Mouse (Mus musculus): ENCODE data around the gene Gmfg. TPM values are rescaled to one million over a fixed set of nuclear protein-coding genes. Genes with fewer than 3 reads are reported as not detected.

Gene Gmfg
- 6.5 and 7.4 TPM in 2 replicates for polyA plus RNA-seq (2014; fragmentation: Nextera tagmentation; extraction: Ambion mirVana)

- no peak within 1 kb of the TSS; the same call in 1 of the 2 replicates for H3K27ac ChIP-seq (ENCODE audit: low read depth, low read length)
- WGBS = 3% methylated on average over 16 of the region's 16 CpGs
- peak within 1 kb of the TSS; percentile 65 for H3K4me3 ChIP-seq (ENCODE audit: low read depth, low read length)
- H3K4me1 ChIP-seq (ENCODE audit: control insufficient read depth, insufficient read depth, low read length) = peaks cover 13% of the 10 kb centered on the region
- no peaks in the 10 kb centered on the region for H3K36me3 ChIP-seq (ENCODE audit: control insufficient read depth, insufficient read depth, low read length)
- ATAC-seq (ENCODE audit: insufficient read depth, low FRiP score, low TSS enrichment) (peak; percentile 61), DNase-seq (ENCODE audit: low spot score) (peak; percentile 83)
- no peaks in the 10 kb centered on the region for H3K27me3 ChIP-seq (ENCODE audit: control insufficient read depth, insufficient read depth, low read length)
- H3K4me2 ChIP-seq (ENCODE audit: low read depth) = peak within 1 kb of the TSS; percentile 48
- peak within 1 kb of the TSS; percentile 43 for H3K9ac ChIP-seq (ENCODE audit: low read length)
- no peaks in the 10 kb centered on the region for H3K9me3 ChIP-seq (ENCODE audit: control insufficient read depth, low read length)
These were observed at the start of gene Gmfg for GRCm38 (mm10) chr7:28436932-28437570. Gmfg (plus strand) TSS chr7:28437447.

DNA sequence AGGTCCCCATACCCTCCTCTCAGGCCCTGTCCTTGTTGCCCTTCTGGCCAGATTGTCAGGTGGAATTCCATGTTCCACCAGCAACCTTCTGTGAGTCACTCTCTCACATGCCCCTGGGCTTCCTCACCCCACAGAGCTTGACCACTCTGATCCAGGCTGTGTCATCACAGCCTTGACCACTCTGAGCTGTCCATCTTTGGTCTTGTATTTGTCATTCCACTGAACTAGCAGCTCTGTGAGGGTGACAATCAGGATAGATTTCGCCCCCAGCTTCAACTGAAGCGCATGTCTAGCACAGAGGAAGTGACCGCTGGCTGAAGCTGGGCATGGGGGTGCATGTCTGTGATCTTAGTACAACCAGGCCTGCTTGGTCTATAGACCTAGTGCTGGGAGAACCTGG lies 46.9 kb upstream of the Gmfg start:
- H3K27me3 ChIP-seq (ENCODE audit: control insufficient read depth, insufficient read depth, low read length) = no peaks in the 10 kb centered on the region
- WGBS = 96% methylated on average over 3 of the region's 3 CpGs
- ATAC-seq (ENCODE audit: insufficient read depth, low FRiP score, low TSS enrichment) (no peak), DNase-seq (ENCODE audit: low spot score) (no peak)
- no peak overlapping the region for H3K9ac ChIP-seq (ENCODE audit: low read length)
- H3K4me1 ChIP-seq (ENCODE audit: control insufficient read depth, insufficient read depth, low read length) = peaks cover 8% of the 10 kb centered on the region
- H3K4me3 ChIP-seq (ENCODE audit: low read depth, low read length) = no peak overlapping the region
- H3K4me2 ChIP-seq (ENCODE audit: low read depth) = no peak overlapping the region
- H3K36me3 ChIP-seq (ENCODE audit: control insufficient read depth, insufficient read depth, low read length) = peaks cover 16% of the 10 kb centered on the region
- no peaks in the 10 kb centered on the region for H3K9me3 ChIP-seq (ENCODE audit: control insufficient read depth, low read length)
- no peak overlapping the region for H3K27ac ChIP-seq (ENCODE audit: low read depth, low read length)

DNA sequence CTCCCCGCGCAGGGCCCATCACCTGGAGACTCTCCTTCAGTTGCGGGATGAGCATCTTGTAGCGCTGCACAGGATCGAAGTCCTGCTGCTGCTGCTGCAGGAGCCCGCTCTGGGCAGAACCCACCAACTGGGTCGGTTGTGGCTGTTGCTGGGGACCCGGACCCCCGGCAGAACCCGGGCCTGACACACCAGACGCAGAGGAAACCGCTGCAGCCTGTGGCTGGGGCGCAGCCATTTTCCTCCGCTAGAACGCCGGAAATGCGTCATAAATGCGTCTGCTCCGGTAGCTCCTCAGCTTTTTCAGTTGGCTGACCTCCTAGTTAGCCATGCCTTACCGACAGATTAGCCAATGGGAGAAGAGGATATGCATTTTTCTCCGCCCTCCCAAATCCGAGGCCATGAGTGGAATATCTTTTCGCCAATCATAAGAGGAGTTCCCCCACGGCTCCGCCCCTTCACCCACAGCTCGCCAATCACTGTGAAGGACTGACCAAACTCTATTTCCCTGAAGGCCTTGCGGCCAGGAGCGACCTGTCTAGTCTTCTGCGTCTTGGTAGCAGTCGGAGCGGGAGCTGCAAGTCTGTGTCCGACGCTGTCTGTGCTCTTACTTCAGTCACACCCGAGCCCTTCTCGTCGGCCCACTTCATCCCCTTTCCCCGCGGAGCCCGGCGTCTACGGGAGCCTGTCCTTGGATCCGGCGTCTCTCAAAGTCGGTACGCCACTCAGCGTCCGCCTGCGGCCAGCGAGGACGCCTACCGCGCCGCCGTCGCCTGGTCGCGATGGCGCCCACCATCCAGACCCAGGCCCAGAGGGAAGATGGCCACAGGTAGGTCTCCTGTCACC lies 44.6 kb upstream of the Gmfg start, which contains the start of the genes Med29 and Paf1:
Gene Med29, minus strand, starts transcription at position 280 of the 843 bp plus-strand sequence.
Gene Paf1, plus strand, starts transcription at position 523 of the 843 bp plus-strand sequence.
- peak; percentile 96 for DNase-seq (ENCODE audit: low spot score)
- H3K27ac ChIP-seq (ENCODE audit: low read depth, low read length) = no peak within 1 kb of the TSS
- ATAC-seq (ENCODE audit: insufficient read depth, low FRiP score, low TSS enrichment) = peak; percentile 98

DNA sequence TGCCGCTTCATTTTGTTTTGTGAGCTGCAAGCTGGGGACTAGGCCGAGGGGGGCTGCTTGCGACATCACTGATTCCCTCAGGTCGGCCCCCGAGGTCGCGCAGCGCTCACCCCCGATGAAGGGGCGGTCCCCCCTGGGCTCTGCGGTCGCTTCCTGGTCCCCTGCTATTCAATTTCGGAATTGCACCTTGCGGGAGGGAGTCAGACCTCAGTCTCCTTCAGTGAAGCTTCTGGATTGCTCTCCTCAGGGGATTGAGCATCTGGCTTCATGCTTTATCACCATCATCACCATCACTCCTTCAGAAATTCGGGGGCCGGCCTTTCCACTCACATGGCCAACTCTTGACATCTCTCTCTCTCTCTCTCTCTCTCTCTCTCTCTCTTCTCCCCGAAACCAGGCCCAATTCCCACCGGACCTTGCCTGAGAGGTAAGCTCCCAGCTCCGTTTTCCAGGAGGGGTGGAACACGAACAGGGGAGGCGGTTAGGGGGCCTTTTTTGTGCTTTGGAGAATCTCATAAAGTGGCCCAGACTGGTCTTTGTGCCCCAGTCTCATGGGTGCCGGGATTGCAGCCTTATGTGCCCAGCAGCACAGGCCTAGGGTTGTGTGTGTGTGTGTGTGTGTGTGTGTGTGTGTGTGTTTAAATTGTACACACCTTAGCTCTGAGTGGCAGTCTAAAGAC lies 43.8 kb upstream of the Gmfg start:
- H3K4me3 ChIP-seq (ENCODE audit: low read depth, low read length) = peak overlapping the region; percentile 83
- H3K4me1 ChIP-seq (ENCODE audit: control insufficient read depth, insufficient read depth, low read length) = peaks cover 8% of the 10 kb centered on the region
- ATAC-seq (ENCODE audit: insufficient read depth, low FRiP score, low TSS enrichment) (no peak), DNase-seq (ENCODE audit: low spot score) (no peak)
- H3K27me3 ChIP-seq (ENCODE audit: control insufficient read depth, insufficient read depth, low read length) = no peaks in the 10 kb centered on the region
- peak overlapping the region; percentile 75 for H3K9ac ChIP-seq (ENCODE audit: low read length)
- 7% methylated on average over 22 of the region's 22 CpGs for WGBS
- peaks cover 19% of the 10 kb centered on the region for H3K36me3 ChIP-seq (ENCODE audit: control insufficient read depth, insufficient read depth, low read length)
- no peaks in the 10 kb centered on the region for H3K9me3 ChIP-seq (ENCODE audit: control insufficient read depth, low read length)
- H3K4me2 ChIP-seq (ENCODE audit: low read depth) = peak overlapping the region; percentile 81
- no peak overlapping the region for H3K27ac ChIP-seq (ENCODE audit: low read depth, low read length)

More for the DNA sequence above, 44.6 kb upstream of the Gmfg start, which contains the start of the genes Med29 and Paf1:
- Histone ChIP-seq H3K27me3 (ENCODE audit: control insufficient read depth, insufficient read depth, low read length) (no peaks in the 10 kb centered on the region), H3K4me2 (ENCODE audit: low read depth) (peak within 1 kb of the TSS; percentile 81), H3K4me3 (ENCODE audit: low read depth, low read length) (peak within 1 kb of the TSS; percentile 83), H3K4me1 (ENCODE audit: control insufficient read depth, insufficient read depth, low read length) (peaks cover 8% of the 10 kb centered on the region), H3K36me3 (ENCODE audit: control insufficient read depth, insufficient read depth, low read length) (peaks cover 20% of the 10 kb centered on the region), H3K9ac (ENCODE audit: low read length) (peak within 1 kb of the TSS; percentile 75), H3K9me3 (ENCODE audit: control insufficient read depth, low read length) (no peaks in the 10 kb centered on the region)
- WGBS = under 1% methylated on average over 58 of the region's 58 CpGs

- H3K4me1 ChIP-seq (ENCODE audit: control insufficient read depth, insufficient read depth, low read length) = peaks cover 8% of the 10 kb centered on the region
- no peak overlapping the region for H3K4me3 ChIP-seq (ENCODE audit: low read depth, low read length)
- DNase-seq (ENCODE audit: low spot score) = no peak
- H3K9ac ChIP-seq (ENCODE audit: low read length) = no peak overlapping the region
- no peaks in the 10 kb centered on the region for H3K27me3 ChIP-seq (ENCODE audit: control insufficient read depth, insufficient read depth, low read length)
- WGBS = 92% methylated on average over 4 of the region's 4 CpGs
- H3K9me3 ChIP-seq (ENCODE audit: control insufficient read depth, low read length) = no peaks in the 10 kb centered on the region
- H3K27ac ChIP-seq (ENCODE audit: low read depth, low read length) = no peak overlapping the region
- H3K4me2 ChIP-seq (ENCODE audit: low read depth) = no peak overlapping the region
- no peak for ATAC-seq (ENCODE audit: insufficient read depth, low FRiP score, low TSS enrichment)
- H3K36me3 ChIP-seq (ENCODE audit: control insufficient read depth, insufficient read depth, low read length) = peaks cover 23% of the 10 kb centered on the region
These were observed 41.8 kb upstream of the Gmfg start for GRCm38 (mm10) chr7:28395425-28395824.

GRCm38 (mm10) chr7:28398000-28398399 lies 39.2 kb upstream of the Gmfg start:
- Histone ChIP-seq H3K36me3 (ENCODE audit: control insufficient read depth, insufficient read depth, low read length) (peaks cover 34% of the 10 kb centered on the region), H3K27ac (ENCODE audit: low read depth, low read length) (no peak overlapping the region), H3K27me3 (ENCODE audit: control insufficient read depth, insufficient read depth, low read length) (no peaks in the 10 kb centered on the region), H3K9ac (ENCODE audit: low read length) (no peak overlapping the region), H3K9me3 (ENCODE audit: control insufficient read depth, low read length) (no peaks in the 10 kb centered on the region), H3K4me3 (ENCODE audit: low read depth, low read length) (no peak overlapping the region), H3K4me2 (ENCODE audit: low read depth) (no peak overlapping the region), H3K4me1 (ENCODE audit: control insufficient read depth, insufficient read depth, low read length) (peaks cover 4% of the 10 kb centered on the region; the same call in 1 of the 2 replicates)
- DNase-seq (ENCODE audit: low spot score) = no peak
- no peak for ATAC-seq (ENCODE audit: insufficient read depth, low FRiP score, low TSS enrichment)
- WGBS = 74% methylated on average over 3 of the region's 3 CpGs

- Histone ChIP-seq H3K4me3 (ENCODE audit: low read depth, low read length) (no peak overlapping the region), H3K36me3 (ENCODE audit: control insufficient read depth, insufficient read depth, low read length) (peaks cover 39% of the 10 kb centered on the region), H3K4me2 (ENCODE audit: low read depth) (no peak overlapping the region), H3K4me1 (ENCODE audit: control insufficient read depth, insufficient read depth, low read length) (no peaks in the 10 kb centered on the region), H3K27ac (ENCODE audit: low read depth, low read length) (no peak overlapping the region), H3K27me3 (ENCODE audit: control insufficient read depth, insufficient read depth, low read length) (no peaks in the 10 kb centered on the region), H3K9ac (ENCODE audit: low read length) (no peak overlapping the region), H3K9me3 (ENCODE audit: control insufficient read depth, low read length) (no peaks in the 10 kb centered on the region)
- no peak for DNase-seq (ENCODE audit: low spot score)
- no peak for ATAC-seq (ENCODE audit: insufficient read depth, low FRiP score, low TSS enrichment)
- 90% methylated on average over 10 of the region's 10 CpGs for WGBS
These were observed 38.4 kb upstream of the Gmfg start for GRCm38 (mm10) chr7:28398696-28399340.

- Histone ChIP-seq H3K4me2 (ENCODE audit: low read depth) (no peak overlapping the region), H3K9me3 (ENCODE audit: control insufficient read depth, low read length) (no peaks in the 10 kb centered on the region), H3K4me3 (ENCODE audit: low read depth, low read length) (no peak overlapping the region), H3K9ac (ENCODE audit: low read length) (no peak overlapping the region), H3K36me3 (ENCODE audit: control insufficient read depth, insufficient read depth, low read length) (peaks cover 46% of the 10 kb centered on the region), H3K27ac (ENCODE audit: low read depth, low read length) (no peak overlapping the region), H3K4me1 (ENCODE audit: control insufficient read depth, insufficient read depth, low read length) (no peaks in the 10 kb centered on the region), H3K27me3 (ENCODE audit: control insufficient read depth, insufficient read depth, low read length) (no peaks in the 10 kb centered on the region)
- DNase-seq (ENCODE audit: low spot score) = no peak
- ATAC-seq (ENCODE audit: insufficient read depth, low FRiP score, low TSS enrichment) = no peak
- WGBS = 91% methylated on average over 1 of the region's 1 CpGs
These were observed 36.2 kb upstream of the Gmfg start for GRCm38 (mm10) chr7:28401030-28401429.

Data from neural tube, embryonic 11.5 days (tissue).